Mouse (Mus musculus) ES-Bruce4 (cell line): Measurements from ENCODE around the gene Auts2.

Experiments used
- CTCF ChIP-seq: IDR thresholded peaks from one replicate; pipeline ENCODE4 v1.8.1; 2011; ENCODE audit warnings: low read depth, low read length
- EP300 ChIP-seq: IDR thresholded peaks from 2 replicates; pipeline ENCODE4 v1.6.1; 2011; ENCODE audit warnings: low read depth, low read length; ENCODE audit not compliant: insufficient read depth
- POLR2A ChIP-seq: IDR thresholded peaks from one replicate; pipeline ENCODE4 v1.8.1; 2011; ENCODE audit warnings: low read length; ENCODE audit not compliant: insufficient read depth

DNA sequence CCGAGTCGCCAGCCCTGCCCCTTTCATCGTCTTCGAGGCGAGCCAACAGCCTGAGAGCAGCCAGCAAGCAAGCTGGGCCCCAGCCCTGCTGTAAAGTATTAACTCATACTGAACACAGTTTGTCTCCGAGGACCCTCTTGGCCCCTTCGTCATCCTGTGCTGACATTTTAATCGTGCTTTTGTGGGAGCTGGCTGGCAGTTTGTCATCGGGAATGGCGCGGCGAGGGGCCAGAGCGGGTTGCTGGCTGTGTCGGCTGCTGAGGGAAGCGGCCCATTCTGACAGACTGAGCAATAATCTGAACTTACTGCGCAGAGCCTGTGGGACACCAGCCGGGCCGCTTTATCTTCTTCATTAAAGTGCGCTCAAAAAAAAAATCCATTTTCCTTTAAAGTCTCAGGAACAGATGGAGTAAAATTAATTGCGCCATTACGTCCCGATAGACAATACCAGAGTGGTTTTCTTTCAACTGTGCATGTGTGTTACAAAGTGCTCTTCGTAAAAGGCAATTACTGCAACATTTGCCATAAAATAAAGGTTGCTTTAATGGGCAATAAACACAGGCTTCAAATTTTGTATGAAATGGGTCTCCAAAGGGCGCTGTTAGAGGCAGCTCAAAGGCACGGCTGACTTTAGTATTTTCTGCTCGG, 957.3 kb downstream of the Auts2 start:
- no peak for TF ChIP-seq CTCF
- no peak for TF ChIP-seq POLR2A
- no peak for TF ChIP-seq EP300
